Mouse (Mus musculus): ENCODE data around the gene Cpsf4l.

The Cpsf4l gene

DNA sequence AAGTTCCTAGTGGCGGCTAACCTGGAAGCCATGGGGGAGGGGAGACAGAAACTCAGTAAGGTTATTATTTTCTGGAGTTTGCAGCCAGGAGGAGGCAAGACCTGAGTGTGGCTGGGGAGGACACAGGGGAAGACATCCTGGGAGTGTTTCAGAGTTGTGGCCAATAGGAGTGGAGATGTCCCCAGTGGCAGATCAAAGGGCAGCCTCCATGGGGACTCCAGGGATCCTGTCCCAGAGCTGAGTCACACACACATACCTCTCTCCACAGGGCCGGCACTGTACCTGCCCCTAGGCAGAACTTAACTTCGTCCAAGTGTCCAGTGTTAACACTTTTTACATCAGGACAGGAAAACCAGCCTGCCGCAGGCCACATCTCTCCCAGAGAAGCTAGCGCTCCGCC is 25.3 kb upstream of the Cpsf4l start:
- DNase-seq (ENCODE audit: low spot score) = no peak

DNA sequence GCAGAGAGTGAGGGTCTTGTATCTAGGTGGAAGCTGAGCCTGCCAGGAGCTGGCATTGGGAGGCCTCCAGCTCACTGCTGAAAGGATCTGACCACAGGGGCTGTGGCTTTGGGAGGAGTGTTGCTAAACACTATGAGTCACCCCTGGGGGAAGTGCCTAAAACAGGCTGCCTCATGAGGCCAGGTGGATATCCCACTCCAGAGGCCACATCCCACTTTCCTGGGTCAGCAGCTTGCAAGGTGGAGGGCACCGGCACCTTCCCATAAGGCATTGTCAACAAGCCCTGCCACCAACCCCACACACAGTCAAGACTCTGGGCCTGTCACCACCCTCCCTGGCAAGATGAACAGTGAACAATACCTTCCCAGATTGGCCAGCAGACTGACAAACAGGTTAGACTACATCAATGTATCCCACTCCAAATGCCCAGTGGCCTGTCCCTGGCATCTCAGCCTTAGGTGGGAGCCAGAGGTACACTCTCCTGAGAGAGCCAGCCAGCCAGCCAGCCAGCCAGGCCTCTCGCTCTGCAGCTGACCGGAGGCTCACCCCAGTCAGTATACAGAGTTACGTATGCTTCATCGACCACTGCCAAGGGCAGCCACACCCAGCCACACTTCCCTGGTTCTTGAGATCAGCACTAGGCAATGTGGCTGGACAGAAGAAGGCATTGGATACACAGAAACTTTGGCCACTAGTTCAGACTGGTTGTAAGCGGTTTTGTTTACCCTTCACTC is 24.0 kb upstream of the Cpsf4l start:
- no peak for DNase-seq (ENCODE audit: low spot score)

DNA sequence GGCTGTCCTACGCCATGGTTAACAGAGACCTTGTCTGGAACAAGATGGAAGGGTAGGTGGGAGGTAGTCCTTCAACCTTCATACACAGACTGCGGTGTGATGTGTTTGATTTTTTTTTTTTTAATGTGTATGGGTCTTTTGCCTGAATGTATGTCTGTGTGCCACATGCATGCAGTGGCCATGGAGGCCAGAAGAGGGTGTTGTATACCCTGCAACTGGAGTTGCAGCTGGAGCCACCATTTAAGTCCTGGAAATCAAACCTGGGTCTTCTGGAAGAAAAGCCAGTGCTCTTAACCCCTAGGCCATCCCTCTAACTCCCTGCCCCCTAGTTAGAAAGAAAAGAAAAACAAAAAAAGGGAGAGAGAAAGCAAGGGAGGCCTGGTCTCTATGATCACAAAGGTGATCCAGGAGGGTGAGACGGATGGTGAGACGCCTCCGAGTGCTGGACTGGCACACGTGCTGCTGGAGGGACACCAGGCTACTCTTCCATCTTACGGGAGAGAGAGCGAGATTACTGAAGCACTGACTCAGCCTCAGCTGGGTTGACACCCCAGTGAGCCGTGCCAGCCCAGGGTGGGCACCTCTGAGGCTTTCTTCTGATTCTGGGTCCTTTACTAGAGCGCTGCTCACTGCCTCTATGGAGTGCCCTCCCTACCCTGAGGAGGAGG is 22.3 kb upstream of the Cpsf4l start:
- DNase-seq (ENCODE audit: low spot score) = no peak

DNA sequence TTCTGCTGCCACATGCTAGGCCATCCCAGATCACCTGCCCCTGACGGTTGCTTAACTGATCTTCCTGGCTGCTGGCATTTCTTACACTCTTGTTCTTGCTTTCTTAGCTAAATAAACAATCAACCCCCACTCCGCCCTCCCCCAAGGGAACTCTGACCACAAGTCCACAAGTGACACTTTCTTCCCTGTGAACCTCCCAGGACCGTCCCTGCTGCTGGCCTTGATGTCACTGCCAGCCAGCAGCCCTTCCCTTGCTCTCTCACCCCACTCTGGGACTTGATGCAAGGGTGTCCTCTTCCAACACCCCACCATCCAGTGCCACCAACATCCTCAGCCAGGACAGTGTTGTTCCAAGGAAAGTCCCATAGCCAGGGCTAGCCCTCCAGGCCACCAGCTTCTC is 21.1 kb upstream of the Cpsf4l start:
- no peak for DNase-seq (ENCODE audit: low spot score)

DNA sequence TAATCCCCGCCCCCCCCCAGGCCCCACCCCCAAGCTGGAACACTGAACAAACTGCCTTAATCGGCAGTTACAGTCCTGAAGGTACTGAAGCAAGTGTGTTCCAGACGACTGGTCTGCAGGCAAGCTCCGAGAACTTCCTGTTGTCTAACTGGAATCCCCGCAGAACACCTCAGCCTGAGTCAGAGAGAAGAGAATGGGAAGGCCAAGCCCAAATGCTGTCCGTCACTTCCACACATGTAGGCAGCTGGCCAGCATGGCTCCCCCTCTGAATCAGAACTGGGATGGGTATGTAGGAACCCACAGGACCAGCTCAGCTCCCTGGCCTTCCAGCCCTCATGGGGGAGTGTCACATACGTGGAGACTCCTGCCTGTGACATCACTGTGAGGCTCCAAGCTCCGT is 20.1 kb upstream of the Cpsf4l start:
- DNase-seq (ENCODE audit: low spot score) = no peak

DNA sequence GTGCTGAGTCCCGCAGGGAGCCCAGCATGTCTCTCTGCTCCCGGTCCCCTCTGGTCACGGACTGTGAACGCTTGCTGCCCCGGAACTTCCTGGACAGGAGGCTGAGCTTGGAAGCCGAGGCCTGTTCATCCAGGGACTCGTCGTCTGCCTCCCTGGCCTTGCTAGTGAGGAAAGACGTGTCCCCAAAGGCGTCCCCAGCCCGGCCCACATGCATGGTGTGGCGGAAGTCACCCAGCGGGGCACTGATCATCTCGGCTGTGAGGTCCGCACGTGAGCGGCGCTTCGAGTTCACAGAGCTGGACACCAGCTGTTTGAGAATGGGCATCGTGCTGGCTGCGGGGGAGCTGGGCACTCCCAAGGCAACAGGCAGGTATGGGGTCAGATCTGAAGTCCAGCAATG is 19.4 kb upstream of the Cpsf4l start:
- no peak for DNase-seq (ENCODE audit: low spot score)

DNA sequence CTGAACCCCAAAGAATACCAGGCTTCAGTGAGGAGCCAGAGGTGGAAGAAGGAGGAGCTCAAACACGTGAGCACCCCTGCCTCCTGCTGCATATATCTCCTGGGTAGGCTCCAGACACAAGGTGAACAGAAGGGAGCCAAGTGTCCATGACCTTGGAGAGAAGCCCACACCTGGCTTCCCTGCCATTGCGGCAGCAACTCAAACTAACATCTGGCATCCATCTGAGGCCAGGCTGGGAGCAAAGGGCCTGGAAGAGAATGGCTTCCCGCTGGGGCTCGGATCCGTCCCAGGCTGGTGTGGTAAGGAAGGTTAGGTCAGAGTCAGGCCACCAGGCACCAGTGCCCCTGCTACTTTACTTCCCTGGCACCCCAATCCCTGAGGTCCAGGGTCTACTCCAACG is 18.2 kb upstream of the Cpsf4l start:
- DNase-seq (ENCODE audit: low spot score) = peak; percentile 63

DNA sequence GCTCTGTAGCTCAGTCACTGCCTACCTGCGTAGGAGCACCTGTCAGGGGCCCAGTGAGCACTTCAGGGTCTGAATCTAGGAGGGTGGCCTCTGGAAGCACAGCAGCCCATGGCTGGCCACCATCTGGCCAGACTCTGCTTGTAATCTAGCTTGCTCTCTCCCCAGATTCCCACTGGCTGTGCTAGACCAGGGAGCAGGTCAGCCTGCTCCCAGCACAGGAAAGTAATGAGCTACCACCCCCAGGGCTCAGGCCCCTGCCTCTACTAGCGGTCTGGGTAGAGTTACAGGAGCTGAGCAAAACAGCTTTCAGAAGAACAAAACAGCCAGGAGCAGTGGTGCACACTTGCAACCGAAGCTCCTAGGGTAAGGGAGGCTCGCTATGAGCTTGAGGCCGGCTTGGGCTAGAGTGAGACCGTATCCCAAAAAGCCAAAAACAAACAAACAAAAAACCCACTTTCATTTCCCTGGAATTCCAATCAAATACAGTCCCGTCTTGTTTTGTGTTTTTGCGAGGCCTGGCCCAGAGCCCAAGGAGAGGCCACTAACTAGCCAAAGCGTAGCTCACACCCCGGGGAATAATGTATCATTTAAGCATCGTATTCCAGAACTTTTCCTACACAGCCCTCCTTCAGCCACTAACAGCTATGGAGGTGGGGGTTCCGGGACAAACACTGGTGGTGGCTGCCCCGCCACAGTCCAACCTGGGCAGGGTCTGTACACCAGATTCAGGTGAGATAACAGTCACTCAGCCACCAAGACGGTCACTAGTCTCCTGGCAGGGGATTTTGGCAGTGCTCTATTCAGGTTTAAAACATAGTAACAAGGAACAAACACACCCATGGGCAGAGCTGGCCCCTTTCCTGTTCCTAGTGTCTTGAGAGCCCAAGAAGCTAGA is 17.4 kb upstream of the Cpsf4l start:
- DNase-seq (ENCODE audit: low spot score) = no peak

DNA sequence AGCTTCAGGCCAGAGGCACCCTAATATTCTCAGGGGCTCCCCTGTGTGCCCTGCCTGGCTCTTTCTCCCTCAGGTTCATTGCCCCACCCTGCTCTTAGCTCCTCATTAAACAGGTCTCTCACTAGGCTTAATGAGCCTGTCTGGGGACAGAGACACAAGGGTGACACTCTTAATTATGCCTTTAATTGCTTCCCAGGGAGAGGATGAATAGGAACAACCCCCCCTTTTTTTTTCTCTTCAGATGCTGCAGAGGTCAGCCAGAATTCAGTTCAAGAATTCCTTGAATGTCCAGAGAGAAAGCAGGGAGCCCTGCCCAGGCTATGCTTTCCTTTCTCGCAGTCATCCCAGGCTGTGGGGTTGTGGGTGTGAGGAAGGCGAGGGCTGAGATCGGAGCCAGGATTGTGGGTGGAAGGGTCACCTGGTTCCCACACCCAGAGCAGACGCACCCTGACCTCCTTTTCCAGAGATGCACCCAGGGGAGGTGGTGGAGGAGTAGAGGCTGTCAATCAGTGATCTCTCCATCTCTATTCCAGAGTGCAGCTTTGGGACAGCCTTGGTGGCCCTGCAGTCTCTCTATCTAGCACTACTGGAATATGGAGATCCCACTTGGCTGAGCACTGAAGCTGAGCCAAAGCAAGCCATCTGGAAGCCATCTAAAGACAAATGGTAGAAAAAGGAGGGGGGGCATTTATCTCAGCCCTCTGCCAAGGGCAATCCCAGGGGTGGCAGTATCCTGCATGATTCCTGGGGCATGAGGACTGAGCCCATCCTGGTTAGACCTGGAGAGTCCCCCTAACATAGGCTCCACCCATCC is 15.6 kb upstream of the Cpsf4l start:
- no peak for DNase-seq (ENCODE audit: low spot score)

DNA sequence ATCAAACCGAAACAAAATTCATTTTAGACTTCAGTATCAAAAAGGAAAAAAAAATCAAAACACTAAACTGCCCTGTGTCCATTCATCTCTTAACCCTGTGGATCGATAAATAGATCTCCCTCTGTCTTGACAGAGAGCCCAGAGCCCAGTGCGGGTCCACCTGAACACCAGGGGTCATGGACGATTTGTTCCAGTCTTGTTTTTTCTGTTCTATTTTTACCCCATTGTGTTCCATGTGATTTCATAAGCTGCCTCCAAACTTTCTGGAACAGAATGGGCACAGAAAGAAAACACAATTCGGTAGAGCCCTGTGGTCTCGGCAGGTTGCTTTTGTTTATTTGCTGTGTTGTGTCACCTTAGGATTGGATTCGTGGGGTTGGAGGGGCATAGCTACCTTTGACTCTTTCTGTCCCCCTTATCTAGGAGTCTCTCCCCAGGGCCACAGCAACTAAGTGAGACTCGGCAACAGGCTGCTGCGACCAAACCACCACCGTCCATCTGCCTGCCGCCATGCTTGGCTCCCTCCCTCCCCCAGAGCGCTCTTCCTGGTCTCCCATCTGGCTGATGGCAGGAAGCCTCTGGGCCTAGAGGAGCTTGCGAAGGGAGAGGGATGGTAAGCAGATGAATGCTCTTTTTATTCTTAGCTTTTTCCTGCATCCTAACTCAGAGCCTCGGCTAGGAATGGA is 12.7 kb upstream of the Cpsf4l start:
- DNase-seq (ENCODE audit: low spot score) = no peak

DNA sequence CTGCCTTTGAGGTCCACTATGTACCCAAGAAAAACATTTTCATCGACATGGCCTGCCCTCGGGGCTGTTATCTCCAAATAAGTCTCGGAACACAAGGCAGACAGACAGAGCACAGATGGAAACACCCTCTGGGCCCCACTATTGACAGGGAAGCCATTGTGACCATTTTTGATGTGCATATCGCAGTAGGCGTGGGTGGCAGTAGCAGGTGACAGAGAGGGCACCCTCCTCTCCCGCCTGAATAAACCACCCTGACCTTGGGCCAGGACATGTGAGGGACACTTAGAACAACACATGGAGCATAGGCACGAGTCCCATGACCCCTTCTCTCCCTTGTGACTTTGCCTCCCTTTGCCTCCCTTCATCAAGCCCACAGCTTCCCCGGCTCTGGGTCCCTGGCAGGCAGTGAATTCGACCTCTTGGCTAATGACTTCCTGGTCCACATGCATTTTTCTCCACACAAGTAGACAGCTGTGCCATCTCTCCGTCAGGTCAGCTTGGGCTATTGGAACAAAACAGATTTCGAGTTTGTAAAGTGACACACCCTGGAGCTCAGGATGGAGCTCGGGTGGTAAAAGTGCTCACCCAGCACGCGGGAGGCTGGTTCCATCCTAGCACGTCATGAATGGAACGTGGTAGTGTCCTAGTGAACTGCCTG is 8.1 kb upstream of the Cpsf4l start:
- DNase-seq (ENCODE audit: low spot score) = peak; percentile 42

DNA sequence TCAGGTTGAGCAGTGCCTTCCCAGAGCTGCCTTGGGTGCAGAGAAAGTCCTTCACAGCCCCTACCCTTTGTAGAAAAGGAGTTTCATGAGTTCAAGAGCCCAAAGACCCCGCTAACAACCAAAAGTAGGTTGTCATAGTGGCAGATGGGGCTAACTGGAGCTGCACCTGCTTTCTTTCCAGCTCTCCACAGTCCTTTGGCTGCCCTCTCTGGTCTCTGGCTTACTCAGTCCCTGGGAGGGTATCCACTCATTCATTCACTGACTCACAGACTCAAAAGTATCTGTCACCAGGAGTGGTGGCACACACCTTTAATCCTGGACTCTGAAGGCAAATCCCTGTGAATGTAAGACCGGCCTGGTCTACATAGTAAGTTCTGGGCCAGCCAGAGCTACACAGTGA is 6.3 kb upstream of the Cpsf4l start:
- no peak for DNase-seq (ENCODE audit: low spot score)

DNA sequence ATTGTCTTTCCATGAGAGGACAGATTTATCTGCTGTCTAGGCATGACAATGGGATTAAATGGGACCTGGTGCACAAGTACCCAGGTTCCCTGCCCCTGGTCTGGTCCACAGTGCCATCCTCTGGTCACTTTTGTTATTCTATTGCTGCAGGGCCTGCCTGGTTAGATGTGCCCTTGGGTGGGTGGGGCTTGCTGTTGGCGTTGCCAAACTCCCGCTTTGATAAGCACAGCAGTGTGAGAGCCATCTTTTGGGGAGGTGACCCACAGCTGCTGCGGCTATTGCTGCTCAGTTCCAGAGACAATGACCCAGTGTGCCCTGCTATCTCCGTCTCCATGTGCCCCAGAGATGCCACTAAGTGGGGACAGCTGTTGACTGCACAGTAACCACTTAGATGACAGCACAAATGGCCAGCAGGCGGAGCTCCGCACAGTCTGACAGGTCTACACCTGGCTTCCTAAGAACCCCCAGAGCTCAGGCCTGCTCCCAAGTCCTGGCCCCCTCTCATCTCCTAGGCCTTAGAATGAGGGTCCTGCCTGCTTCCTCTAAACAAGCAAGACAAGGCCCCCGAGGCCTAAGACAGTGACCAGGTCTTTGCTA is 5.4 kb upstream of the Cpsf4l start:
- no peak for DNase-seq (ENCODE audit: low spot score)

DNA sequence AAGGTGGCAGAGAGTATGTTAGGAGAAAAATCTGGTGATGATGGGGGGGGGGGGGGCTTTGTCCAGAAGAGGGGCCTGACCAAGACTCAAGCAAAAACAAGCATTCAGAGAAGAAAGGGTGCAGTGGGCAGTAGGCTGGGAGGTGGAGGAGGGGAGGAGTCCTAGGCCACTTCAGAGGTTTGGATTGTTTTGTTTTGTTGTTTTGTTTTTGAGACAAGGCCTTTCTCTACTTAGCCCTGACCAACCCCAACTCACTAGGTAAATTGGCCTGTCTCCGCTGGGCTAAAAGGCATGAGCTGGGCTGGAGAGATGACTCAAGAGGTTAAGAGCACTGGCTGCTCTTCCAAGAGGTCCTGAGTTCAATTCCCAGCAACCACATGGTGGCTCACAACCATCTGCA is 1.2 kb upstream of the Cpsf4l start:
- no peak for DNase-seq (ENCODE audit: low spot score)

DNA sequence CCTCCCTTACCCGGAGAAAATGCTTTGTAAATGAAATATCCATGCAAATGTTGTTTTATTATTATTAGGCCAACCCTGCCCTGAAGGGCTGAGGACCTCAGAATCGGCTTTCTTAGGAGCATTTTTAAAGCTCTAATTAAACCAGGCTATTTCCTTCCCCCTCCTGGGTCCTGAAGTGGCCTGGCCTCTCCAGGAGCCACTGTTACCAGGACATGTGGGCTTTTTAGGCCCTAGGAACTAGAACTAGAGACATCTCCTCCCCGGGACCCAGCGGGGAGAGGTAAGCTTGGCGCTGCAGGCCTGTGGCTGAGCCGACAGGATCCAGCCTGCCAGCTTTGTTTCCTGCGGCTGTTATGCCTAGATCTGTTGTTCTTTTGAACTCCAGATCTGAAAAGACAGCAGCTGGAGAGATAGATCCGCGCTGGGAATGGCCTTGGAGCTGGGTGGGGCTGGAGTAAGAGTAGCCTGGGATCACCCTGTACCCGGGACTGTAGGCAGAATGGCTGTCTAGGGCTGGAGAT is 500 bp upstream of the Cpsf4l start:
- DNase-seq (ENCODE audit: low spot score) = peak; percentile 71

DNA sequence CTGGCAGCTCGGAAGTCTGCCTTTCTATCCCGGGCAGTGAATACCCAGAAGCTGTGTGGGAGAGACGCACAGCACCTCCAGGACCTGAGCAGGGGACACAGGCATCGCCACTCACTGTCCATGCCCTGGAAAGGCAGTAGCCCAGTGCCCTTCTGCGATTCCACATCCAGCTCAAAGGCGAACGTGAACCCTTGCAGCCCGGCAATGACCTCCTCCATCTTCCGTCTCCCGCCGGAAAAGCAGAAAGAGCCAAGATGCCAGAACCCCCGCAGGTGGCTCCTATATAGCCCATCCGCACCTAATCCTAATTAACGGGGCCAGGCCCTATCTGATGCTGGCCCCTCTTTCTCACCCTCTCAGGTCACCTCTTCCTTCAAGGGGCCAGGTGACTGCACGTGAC is 545 bp downstream of the Cpsf4l start:
- no peak for DNase-seq (ENCODE audit: low spot score)

DNA sequence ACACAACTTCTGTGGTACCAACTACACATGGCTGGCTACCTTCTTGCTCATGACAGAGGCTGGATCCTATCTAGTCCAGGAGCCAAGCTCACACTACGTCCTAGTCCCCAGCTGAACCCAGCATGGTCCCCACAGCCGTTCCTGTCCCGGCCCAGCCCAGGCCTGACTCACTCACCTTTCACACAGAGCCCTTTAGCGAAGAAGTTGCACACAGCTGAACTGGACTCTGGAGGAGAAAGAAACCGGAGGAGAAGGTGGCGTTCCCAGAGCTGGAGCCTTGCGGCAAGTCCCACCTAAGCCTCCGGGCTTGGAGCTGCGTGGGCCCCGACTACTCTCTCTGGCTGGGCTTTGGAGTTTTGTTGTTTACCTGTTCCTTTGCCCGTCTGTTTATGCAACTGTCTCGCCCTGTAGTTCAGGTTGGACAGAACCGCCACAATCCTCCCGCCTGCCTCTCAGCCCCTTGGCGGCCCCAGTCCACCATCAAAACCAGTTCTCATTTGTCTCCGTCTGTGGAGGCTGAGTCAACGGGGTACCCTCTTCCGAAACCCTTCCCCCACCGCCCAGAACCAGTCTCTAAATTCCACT is 1.1 kb downstream of the Cpsf4l start:
- DNase-seq (ENCODE audit: low spot score) = no peak

DNA sequence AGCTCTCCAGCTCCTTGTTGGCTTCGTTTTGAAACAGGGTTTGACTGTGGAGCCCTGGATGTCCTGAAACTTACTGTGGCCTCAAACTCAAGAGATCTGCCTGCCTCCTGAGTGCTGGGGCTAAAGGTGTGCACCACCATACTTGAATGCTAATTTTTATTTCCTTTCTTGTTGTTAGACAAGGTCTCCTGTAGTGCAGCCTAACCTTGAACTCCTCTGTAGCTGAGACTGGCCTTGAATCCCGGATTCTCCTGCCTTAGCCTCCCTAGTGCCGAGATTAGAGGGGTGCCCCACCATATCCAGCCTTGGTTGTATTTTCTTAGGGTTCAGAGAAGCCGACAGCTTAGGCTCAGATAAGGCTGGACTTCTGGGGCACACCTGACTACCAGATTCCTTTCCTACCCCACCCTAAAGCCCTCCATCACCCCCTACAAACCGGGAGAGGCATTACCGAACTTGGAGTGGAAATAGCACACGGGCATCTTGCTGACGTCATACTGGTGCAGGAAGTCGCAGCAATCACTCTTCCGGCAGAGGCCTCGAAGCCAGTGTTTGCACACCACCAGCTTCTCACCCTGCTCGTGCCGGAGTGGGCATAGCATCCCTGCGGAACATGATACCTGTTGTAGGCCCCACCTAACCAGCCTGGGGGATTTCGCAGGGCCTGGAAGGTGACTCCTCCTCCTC is 3.7 kb downstream of the Cpsf4l start:
- DNase-seq (ENCODE audit: low spot score) = no peak

DNA sequence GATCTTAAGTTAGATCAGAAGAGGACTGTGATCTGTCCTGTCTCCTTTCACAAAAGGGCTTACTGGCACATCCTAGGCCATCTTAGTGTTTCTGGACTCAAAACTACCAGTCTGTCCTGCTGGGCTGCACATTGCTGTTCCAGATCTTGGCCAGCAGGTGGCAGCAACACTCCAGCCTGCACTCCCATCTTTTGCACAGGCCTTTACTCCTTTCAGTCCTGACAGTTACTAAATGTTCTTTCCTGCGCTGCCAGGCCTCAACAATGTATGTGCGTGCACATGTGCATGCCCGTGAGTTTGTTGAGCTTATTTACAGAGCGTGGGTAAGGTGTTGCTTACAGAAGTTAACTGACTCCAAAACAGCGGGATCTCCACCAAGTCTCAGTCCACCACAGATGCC is 6.1 kb downstream of the Cpsf4l start:
- peak; percentile 87 for DNase-seq (ENCODE audit: low spot score)

Data from embryo, embryonic 10.5 days (tissue).